Mouse (Mus musculus) bone marrow, adult 2 months (tissue): ENCODE data around the gene Cpt1c. TPM values are rescaled to one million over a fixed set of nuclear protein-coding genes. Genes with fewer than 3 reads are reported as not detected.
A peak's percentile ranks its signal among the peaks of the same experiment; 100 is the strongest.

Source experiments
- H3K27ac ChIP-seq: fragments of 200-500 bp; 2 replicates; pipeline ENCODE4 v1.5.1; 2012; ENCODE audit warnings: low read depth, mild to moderate bottlenecking, control low read depth, inconsistent platforms, low read length; ENCODE audit not compliant: control insufficient read depth, poor library complexity, insufficient read depth
- H3K4me1 ChIP-seq: fragments of 200-500 bp; 2 replicates; pipeline ENCODE4 v1.6.1; 2011; ENCODE audit warnings: low read length; ENCODE audit not compliant: control insufficient read depth, insufficient read depth
- H3K4me3 ChIP-seq: fragments of 200-500 bp; replicated peaks from 2 replicates; pipeline ENCODE3; 2011; ENCODE audit warnings: mild to moderate bottlenecking, low read depth, low read length, control low read depth; ENCODE audit not compliant: control insufficient read depth
- CTCF ChIP-seq: fragments of 200-500 bp; IDR thresholded peaks from 2 replicates; pipeline ENCODE4 v1.5.1; 2011; ENCODE audit warnings: low read length, control low read depth; ENCODE audit not compliant: control insufficient read depth, insufficient read depth
- POLR2A ChIP-seq: fragments of 200-500 bp; IDR thresholded peaks from 2 replicates; pipeline ENCODE4 v1.6.1; 2011; ENCODE audit warnings: low read depth, mild to moderate bottlenecking, control low read depth, low read length, borderline replicate concordance; ENCODE audit not compliant: control insufficient read depth
- WGBS: fragments of 180-500 bp; shearing (Covaris S2); methylation state at CpG from one replicate; pipeline ENCODE4 v1.1.7; 2018; 5-methylcytosine and 5-hydroxymethylcytosine counted together
- polyA plus RNA-seq: library from polyadenylated mRNA; stranded (reverse); fragments of >200 nt; gene quantifications from 2 replicates; pipeline ENCODE4 v1.2.4, GENCODE M21; 2011; ENCODE audit warnings: low replicate concordance; ENCODE audit not compliant: missing spikeins, insufficient read depth, insufficient read length

Gene Cpt1c
- polyA plus RNA-seq, 1 experiment = 6.5 TPM

GRCm38 (mm10) chr7:44929204-44930151 is 45.2 kb downstream of the Cpt1c start, which contains the start of gene Ap2a1:
TSS of gene Ap2a1 (minus strand) at chr7:44929496.
- Histone ChIP-seq H3K27ac (peak within 1 kb of the TSS; percentile 88), H3K4me1 (peaks cover 2% of the 10 kb centered on the region; the same call in 1 of the 2 replicates), H3K4me3 (peak within 1 kb of the TSS; percentile 98)
- WGBS = under 1% methylated on average over 84 of the region's 84 CpGs
- TF ChIP-seq POLR2A (peak; percentile 86; the same call in 1 of the 2 replicates), CTCF (no peak)

- H3K27ac ChIP-seq = peak overlapping the region; percentile 87
- TF ChIP-seq POLR2A (no peak), CTCF (no peak)
- peaks cover 2% of the 10 kb centered on the region; the same call in 1 of the 2 replicates for H3K4me1 ChIP-seq
- H3K4me3 ChIP-seq = peak overlapping the region; percentile 98
- 0% methylated on average over 1 of the region's 1 CpGs for WGBS
These were observed 46.1 kb downstream of the Cpt1c start for GRCm38 (mm10) chr7:44928570-44928969.

- TF ChIP-seq CTCF (peak; percentile 39; the same call in 1 of the 2 replicates), POLR2A (no peak)
- 71% methylated on average over 3 of the region's 3 CpGs for WGBS
- peaks cover 2% of the 10 kb centered on the region; the same call in 1 of the 2 replicates for H3K4me1 ChIP-seq
- no peak overlapping the region for H3K4me3 ChIP-seq
- H3K27ac ChIP-seq = no peak overlapping the region
These were observed 49.2 kb downstream of the Cpt1c start for GRCm38 (mm10) chr7:44925468-44925867.

- TF ChIP-seq CTCF (no peak), POLR2A (no peak)
- H3K4me1 ChIP-seq = peaks cover 3% of the 10 kb centered on the region; the same call in 1 of the 2 replicates
- no peak overlapping the region for H3K4me3 ChIP-seq
- no peak overlapping the region for H3K27ac ChIP-seq
These were observed 52.1 kb downstream of the Cpt1c start for GRCm38 (mm10) chr7:44922530-44922929.

- TF ChIP-seq POLR2A (no peak), CTCF (no peak)
- WGBS = 89% methylated on average over 5 of the region's 5 CpGs
- H3K27ac ChIP-seq = no peak overlapping the region
- H3K4me3 ChIP-seq = no peak overlapping the region
- H3K4me1 ChIP-seq = peaks cover 1% of the 10 kb centered on the region; the same call in 1 of the 2 replicates
These were observed 55.5 kb downstream of the Cpt1c start for GRCm38 (mm10) chr7:44919127-44919526.

- Histone ChIP-seq H3K4me1 (peaks cover 1% of the 10 kb centered on the region; the same call in 1 of the 2 replicates), H3K4me3 (no peak overlapping the region), H3K27ac (no peak overlapping the region)
- WGBS = 80% methylated on average over 3 of the region's 3 CpGs
- TF ChIP-seq CTCF = no peak
- no peak for TF ChIP-seq POLR2A
These were observed 56.4 kb downstream of the Cpt1c start for GRCm38 (mm10) chr7:44918219-44918618.

GRCm38 (mm10) chr7:44916881-44917280 is 57.8 kb downstream of the Cpt1c start:
- no peak overlapping the region for H3K27ac ChIP-seq
- H3K4me1 ChIP-seq = peaks cover 1% of the 10 kb centered on the region; the same call in 1 of the 2 replicates
- 89% methylated on average over 4 of the region's 4 CpGs for WGBS
- no peak for TF ChIP-seq CTCF
- TF ChIP-seq POLR2A = no peak
- H3K4me3 ChIP-seq = no peak overlapping the region

- peaks cover 1% of the 10 kb centered on the region; the same call in 1 of the 2 replicates for H3K4me1 ChIP-seq
- H3K4me3 ChIP-seq = no peak overlapping the region
- WGBS = 93% methylated on average over 6 of the region's 6 CpGs
- no peak for TF ChIP-seq CTCF
- no peak overlapping the region for H3K27ac ChIP-seq
These were observed 58.5 kb downstream of the Cpt1c start for GRCm38 (mm10) chr7:44916191-44916590.
